Mouse (Mus musculus) lung, adult 2 months (tissue): ENCODE measurements around the gene Gp5.

ENCODE experiments used
- CTCF ChIP-seq: fragments of 200-500 bp; IDR thresholded peaks from 2 replicates; pipeline ENCODE4 v1.5.1; 2011; ENCODE audit warnings: mild to moderate bottlenecking, low read length, control low read depth; ENCODE audit not compliant: insufficient read depth
- POLR2A ChIP-seq: fragments of 200-500 bp; IDR thresholded peaks from 2 replicates; pipeline ENCODE4 v1.6.1; 2011; ENCODE audit warnings: low read depth, mild to moderate bottlenecking, control low read depth, low read length, borderline replicate concordance; ENCODE audit errors: extremely low read depth

DNA sequence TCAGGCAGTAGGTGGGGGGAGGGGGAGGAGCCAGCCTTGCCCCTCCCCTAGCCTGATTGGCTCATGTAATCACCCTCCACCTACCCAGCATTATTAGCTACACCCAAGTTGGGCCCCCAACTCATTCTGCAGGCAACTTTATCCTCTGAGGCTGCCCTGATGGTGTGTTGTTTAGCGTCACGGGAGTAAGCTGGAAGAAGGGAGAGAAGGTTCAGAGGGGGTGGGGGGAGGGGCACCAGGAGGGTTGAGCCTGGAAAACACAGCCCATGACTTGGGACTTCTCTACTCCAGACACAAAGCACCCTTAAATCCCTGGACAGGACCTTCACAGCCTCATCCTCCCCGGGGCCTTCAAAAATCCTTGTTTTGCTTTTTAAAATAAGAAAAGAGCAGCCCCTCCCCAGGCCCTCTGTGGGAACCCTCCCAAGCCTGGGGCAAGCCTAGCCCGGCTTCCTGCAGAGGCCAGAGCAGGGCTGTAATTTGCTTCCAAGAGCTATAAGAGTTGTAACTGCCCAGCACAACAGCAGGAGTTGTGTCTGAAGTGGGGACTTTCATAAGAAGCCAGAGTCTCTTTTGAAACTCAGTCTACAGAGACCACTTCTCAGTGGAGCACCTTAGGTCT lies 29.8 kb downstream of the Gp5 start:
- TF ChIP-seq CTCF (no peak), POLR2A (no peak)
